Mouse (Mus musculus): Measurements from ENCODE around the gene Slco2a1.

DNA sequence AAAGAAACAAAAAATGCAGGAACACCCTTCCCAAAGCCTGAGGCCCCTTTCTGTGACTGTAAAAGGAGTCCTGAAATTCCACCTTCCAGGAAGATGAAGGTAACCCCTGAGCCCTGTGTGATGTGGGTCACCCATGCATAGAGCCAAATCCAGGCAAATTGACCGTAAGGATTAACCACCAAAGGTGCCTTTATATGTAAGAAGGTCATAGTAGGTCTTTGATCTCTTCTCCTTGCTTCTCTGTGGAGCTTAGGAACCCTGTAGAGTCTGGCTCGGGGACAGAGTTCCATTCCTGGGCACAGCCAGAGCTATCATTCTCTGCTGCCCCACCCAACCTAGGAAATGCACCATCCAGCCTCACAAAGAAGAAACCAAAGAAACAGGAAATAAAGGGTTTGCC, 100.1 kb downstream of the Slco2a1 start:
- no peak for TF ChIP-seq POLR2A (IDR thresholded peaks at IDR 0.05; ENCODE audit: insufficient read length, low read depth)
- TF ChIP-seq POLR2AphosphoS2 (IDR thresholded peaks at IDR 0.05; ENCODE audit: insufficient read length, low read depth): no peak
- no peak for TF ChIP-seq MYOD1 (IDR thresholded peaks at IDR 0.05; ENCODE audit: control insufficient read depth in 1 of 3, insufficient read length in 2 of 3, low read depth in 2 of 3)
- TF ChIP-seq CEBPB (IDR thresholded peaks at IDR 0.05; ENCODE audit: insufficient read depth, poor library complexity, severe bottlenecking): no peak
- no peak for TF ChIP-seq MYOG (IDR thresholded peaks at IDR 0.05; ENCODE audit: control insufficient read depth in 1 of 3, insufficient read depth in 1 of 3, insufficient read length in 2 of 3, low read depth in 2 of 3)
- TF ChIP-seq MAX (IDR thresholded peaks at IDR 0.05; ENCODE audit: low read depth): no peak
